Mouse (Mus musculus) T-cell, adult 2 months (primary cell): ENCODE measurements around the gene Eif4e1b.

Source experiments
- DNase-seq: peaks from one replicate; pipeline ENCODE4 v3.0.0; 2022; ENCODE audit warnings: low spot score

The Eif4e1b gene

GRCm38 (mm10) chr13:54783698-54784097, at the start of gene Eif4e1b:
Eif4e1b (plus strand) TSS chr13:54783998.
- no peak for DNase-seq

GRCm38 (mm10) chr13:54736931-54737330, 46.9 kb upstream of the Eif4e1b start:
- no peak for DNase-seq

DNA sequence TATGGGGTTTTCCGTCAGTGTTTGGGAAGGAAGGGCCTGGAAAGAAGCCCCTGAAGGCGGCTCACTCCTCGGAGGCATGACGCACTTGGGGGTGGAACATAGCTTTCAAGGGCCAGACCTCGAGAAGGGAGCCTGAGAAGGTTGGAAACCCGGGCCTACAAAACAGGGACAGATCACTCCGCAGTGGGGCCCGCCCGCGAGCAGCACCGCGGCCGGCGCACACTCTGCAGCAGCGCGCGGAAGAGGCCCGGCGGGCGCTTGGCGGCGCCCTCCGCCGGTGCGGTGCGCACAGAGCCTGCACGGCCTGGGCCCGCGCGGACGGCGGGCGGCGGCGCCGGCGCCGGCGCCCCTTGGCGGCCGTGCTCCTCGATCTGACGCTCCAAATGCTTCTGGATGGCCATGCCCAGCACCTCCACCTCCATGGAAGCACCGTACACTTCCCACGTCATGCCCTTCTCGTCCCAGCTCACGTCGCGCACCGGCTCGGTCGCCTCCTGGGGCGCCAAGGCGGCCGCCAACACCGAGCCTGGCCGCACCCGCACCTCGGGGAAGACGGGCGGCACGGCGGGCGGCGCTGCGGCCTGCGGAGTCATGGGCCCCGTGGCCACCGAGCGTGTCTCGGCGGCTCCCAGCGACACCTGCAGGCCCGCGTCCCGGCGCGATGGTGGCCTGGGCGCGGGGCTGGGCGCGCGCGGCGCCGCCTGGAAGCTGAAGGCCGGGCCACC, 46.1 kb upstream of the Eif4e1b start:
- no peak for DNase-seq

GRCm38 (mm10) chr13:54738213-54738601, 45.6 kb upstream of the Eif4e1b start:
- DNase-seq, result no peak

DNA sequence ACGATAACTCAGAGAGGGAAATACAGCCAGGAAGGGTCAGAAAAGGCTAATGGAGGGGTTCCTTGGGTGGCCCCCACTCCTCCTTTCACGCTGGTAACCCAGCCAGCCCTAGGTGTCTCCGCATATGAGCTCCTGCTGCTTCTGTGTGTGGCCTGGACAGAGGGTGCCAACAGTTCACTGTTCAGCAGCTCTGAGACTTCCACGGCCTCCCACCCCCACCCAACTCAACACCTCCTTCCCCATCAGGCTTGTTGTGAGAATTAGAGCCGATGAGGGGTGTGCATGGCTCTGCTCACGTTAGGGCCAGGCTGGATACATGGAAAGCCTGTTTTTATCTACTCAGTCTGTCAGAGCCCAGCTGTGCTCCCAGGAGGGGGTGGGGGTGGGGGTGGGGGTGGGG, 37.7 kb upstream of the Eif4e1b start:
- DNase-seq, result no peak

DNA sequence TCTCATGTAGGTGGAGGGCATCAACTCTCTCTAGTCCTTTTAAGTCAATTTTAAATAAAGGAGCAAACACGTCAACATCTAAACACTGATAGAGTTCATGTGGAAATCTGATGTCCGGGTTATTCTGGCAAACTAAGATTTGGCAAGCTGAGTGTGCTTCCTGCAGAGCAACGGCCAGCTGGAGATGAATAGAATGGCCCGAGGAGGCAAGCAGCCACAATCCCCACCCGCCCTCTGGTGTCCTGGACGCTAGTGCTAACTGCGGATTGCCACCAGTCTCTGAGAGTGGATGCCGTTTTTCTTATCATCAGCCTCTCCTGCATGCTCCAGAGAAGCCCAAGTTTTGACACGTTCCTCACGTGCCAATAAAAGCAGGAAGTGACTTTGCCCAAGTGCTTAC, 36.9 kb upstream of the Eif4e1b start:
- no peak for DNase-seq

DNA sequence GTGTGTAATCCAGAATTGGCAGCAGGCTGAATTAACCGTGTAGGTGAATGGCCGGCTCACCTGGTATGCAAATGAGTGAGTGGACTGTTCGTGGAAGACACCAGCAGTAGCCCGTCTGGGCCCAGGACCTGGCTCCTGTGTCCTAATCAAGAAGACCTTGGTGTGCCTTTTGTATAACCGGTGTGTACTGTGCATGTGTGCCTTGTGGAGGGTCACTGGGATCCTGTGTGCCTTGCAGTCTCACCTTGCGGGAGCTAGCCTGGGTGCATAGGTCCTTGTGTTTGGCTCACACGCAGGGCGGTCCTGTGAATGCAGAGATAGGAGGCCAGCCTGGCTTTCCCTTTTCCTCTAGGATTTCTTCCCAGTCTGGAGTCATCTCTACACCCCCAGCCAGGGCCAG, 35.6 kb upstream of the Eif4e1b start:
- no peak for DNase-seq

DNA sequence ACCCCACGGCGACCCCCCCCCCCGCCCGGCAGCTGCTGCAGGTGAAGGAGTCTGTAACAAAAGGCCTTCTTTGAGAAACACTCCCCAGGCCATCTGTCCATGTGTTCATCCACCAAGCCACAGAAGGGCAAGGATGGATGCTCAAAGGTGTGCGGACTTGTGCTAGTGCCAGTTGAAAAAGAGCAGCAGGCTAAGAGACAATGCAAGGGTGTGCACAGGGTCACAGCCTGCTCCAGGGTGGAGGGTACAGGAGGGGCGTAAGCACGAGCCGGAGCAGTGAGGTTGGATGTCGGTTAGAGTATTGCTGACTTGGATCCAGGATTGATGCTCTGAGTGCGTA, 35.1 kb upstream of the Eif4e1b start:
- DNase-seq, result no peak

DNA sequence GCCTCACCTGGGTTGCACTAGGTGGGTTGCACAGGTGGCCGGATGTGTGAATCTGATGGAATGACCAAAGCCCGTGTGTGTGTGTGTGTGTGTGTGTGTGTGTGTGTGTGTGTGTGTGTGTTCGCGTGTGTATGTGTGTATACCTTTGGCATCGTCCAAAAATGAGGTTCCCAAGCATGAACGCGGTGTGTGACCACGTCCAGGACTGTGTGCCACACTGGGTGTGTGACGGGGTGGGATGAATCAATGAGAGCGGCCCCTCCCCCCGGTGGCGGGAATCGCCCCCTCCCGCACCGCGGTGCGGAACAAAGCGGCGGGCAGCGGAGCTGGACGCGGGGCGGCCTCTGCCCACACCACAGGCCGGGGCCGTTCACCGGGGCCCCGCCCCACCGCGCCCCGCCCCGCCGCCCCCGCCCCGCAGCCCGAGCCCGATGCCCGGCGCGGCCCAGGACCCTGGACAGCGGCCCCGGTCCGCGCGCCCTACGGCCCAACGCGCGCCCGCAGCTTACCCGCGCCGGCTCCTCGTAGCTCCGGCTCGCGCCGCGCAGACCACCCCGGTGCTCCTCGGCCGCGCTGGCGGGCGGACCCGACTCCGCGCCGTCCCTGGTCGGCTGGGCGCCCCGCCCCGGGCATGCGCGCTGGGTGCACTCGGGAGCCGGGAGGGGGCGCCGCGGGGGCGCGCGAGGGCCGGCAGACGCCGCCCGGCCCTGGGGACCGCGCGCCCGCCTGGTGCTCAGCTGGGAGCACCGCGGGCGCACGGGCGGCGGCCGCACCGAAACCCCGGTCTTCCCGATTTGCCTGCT, 34.5 kb upstream of the Eif4e1b start:
- DNase-seq, result no peak

GRCm38 (mm10) chr13:54749864-54750411, 33.9 kb upstream of the Eif4e1b start, which contains the start of gene Gprin1:
Gprin1 (minus strand) TSS chr13:54749874.
- no peak for DNase-seq

GRCm38 (mm10) chr13:54750699-54751098, 33.1 kb upstream of the Eif4e1b start:
- no peak for DNase-seq

DNA sequence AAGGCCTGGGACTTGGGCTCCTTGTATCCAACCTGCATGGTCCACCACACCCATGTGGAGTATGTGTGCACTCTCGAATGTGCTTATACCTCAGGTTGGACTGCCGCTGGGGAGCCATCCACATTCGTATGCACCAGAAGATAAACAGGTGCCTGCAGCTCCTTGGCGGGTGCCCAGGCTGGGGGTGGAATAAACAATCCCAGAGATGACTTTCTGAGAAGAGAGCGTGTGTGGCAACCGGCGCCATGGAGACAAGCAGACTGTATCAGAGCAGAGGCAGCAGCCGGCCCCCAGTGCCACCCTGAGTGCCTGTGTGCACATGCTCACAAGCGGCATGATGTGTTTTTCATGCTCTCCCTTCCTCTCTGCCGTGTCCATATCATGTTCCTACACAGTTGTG, 31.1 kb upstream of the Eif4e1b start:
- DNase-seq, result no peak

- no peak for DNase-seq
These were observed 30.1 kb upstream of the Eif4e1b start for GRCm38 (mm10) chr13:54753733-54754132.

DNA sequence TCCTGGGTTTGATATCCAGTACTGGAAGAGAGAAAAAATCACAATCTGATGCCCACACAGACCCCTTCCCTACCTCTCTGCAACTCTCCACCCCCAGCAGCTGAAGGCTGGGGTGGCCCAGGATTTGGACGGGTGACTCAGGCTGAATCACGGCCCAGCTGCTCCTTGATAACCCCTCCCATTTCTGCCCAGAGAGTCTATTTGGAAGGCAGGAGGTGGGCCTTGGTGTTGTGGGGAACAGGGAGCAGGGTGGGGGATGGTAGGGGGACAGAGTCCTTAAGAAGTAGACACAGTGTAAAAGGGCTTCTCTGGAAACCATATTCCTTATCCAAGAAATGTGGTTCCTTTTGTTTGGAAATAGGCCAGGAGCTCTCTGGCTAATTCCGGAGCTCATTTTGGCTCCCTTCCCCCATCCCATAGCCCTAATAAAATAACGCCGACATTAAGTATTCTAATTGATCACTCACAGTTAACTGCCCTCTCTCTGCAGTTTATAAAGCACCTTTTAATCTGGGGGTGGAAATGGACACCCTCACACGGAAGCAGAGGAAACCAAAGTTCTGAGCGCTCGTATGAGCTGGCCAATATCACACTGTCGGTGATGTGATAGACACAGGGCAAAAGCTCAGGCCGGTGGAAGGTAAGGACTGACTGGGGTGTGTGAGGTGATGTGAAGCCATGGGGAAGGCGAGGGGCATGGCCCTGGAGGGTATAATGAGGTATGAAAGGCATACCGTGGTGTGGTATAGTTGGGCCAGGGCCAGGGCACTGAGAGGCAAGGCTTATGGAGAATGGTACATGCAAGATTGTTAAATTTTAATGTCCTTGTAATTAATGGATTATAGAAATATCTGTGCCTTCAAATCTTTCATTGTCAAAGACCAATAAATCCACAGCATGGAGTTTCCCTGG, 29.4 kb upstream of the Eif4e1b start:
- no peak for DNase-seq

GRCm38 (mm10) chr13:54755201-54755830, 28.5 kb upstream of the Eif4e1b start:
- no peak for DNase-seq

DNA sequence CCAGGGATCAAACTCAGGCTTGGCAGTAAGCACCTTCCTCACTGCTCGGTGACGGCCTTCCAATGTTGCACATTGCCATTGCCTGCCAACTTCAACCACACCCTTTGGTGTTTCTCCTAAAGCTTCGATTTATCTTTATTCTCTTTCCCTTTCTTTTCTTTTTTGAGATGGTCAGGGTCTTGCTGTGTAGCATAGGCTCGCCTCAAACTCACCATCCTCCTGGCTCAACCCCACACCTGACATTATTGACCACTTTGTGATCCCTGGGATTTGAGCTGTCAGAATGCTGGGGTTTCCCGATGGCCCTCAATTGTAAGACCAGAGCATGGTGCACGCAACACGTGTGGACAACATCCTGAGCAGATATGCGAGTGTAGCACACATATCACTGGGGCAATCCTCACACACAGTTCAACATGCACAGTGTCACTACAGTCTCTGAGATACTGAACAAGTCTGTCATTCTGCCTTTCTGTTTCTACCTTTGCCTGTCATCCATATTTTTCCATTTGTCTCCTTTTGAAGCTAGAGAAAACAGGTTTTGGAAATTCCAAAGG, 27.6 kb upstream of the Eif4e1b start:
- no peak for DNase-seq

GRCm38 (mm10) chr13:54757093-54757830, 26.5 kb upstream of the Eif4e1b start:
- DNase-seq, result no peak

- peak; percentile 43 for DNase-seq
These were observed 25.6 kb upstream of the Eif4e1b start for GRCm38 (mm10) chr13:54758045-54758755.

DNA sequence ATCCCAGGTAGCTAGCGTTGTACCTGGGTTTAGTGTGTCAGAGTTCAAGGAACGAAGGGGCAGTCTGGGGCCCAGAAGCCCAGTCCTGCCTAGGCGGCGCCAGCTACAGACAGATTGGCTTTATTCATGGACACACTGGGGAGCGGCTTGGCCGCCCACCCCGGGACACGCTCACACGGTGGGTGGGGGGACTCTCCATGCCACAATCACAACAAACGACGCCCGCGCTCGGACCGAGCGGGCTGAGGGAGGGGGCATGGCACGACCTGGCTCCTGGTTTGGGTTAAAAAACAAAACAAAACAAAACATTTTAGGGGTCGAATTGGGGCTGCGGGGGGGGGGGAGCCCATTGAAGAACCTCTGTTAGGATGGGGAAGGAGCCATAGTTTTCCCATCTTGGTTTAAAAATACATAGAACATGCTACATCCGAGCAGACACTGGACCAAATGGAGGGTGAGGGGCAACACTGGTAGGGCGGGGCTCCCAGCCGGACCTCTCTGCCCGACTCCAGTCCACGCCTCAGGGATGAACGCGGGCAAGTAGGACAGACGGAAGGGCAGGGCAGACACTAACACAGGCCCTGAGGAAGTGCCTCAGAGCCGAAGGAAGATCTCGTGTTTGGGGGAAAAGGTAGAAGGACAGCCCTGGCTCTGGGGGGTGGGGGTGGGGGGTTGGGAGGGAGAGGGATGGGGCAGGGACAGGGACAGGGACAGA, 24.9 kb upstream of the Eif4e1b start:
- DNase-seq, result no peak
